Mouse (Mus musculus) thymus, adult 18-20 months (tissue): Measurements from ENCODE around the gene Sorcs3.

Experiments used
- DNase-seq, 2 experiments: peaks; one replicate each; pipeline ENCODE4 v3.0.0; 2022; ENCODE audit warnings: mixed read lengths in 2 of 2

Sorcs3 gene

GRCm38 (mm10) chr19:48205929-48206814 is at the start of gene Sorcs3:
Gene Sorcs3, plus strand, starts transcription at chr19:48206025.
- DNase-seq = no peak

GRCm38 (mm10) chr19:48165341-48165740 is 40.5 kb upstream of the Sorcs3 start:
- no peak for DNase-seq

GRCm38 (mm10) chr19:48167110-48167509 is 38.7 kb upstream of the Sorcs3 start:
- no peak for DNase-seq

- no peak for DNase-seq
These were observed 37.5 kb upstream of the Sorcs3 start for GRCm38 (mm10) chr19:48168284-48168683.

GRCm38 (mm10) chr19:48174717-48175116 is 31.1 kb upstream of the Sorcs3 start:
- no peak for DNase-seq

DNA sequence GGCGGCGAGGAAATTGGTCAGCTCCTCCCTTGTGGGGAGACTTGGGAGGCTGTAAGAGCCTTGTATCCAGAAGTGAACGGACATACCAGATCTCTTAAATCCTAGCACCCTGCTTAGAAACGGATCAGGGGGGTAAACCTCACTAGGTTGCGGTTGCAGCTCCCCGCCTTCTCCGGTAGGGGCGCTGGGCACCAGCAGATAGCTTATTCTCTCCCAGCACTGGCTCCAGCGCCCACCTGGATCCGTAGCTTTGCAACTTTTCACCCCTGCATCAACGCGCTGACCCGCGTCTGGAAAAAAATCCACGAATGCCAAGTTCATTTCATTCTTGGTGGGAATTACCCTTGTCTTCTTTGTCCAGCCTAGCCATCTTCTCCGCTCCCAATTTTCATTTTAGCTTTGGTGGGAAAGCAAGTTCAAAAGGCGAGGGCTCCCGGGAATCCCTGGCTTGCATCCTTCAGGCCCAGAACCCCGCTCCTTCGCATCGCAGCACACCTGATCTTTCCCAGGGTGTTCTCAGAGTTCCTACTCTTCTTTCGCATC is 1.8 kb upstream of the Sorcs3 start:
- no peak for DNase-seq

GRCm38 (mm10) chr19:48204476-48204875 is 1.3 kb upstream of the Sorcs3 start:
- DNase-seq = no peak

GRCm38 (mm10) chr19:48204892-48205761 is 698 bp upstream of the Sorcs3 start:
- DNase-seq = no peak

- DNase-seq = no peak
These were observed 1.3 kb downstream of the Sorcs3 start for GRCm38 (mm10) chr19:48206861-48207730.

DNA sequence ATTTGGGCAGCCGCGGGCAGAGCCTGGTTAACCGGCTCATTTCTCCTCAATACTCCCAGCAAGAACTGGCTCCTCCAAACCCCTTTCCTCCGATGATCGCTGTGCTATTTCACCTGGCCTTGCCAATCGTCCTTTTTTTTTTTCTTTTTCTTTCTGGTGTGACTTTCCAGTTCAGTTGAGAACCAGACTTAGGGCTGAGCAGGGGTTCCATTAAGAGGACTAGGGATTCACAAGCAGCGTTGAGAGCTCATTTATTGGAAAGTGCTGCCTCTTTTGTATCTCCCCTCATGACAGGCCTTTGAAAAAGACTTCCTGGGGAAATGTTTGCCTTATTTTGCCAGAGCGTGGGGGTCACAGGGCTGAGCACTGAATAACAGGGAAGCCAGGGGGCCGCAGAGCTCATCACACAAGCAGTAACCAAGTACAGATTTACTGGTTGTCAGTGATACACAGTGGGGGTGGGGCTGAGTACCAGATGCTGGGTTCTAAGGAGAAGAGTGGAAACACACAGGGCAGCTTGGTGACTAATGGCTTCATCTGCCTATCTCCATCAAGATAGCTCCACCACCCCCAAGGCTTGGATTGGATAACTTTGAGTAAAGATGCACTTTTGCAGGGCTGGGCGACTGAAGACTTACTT is 2.0 kb downstream of the Sorcs3 start:
- DNase-seq = no peak

GRCm38 (mm10) chr19:48215379-48215778 is 9.6 kb downstream of the Sorcs3 start:
- DNase-seq = no peak

DNA sequence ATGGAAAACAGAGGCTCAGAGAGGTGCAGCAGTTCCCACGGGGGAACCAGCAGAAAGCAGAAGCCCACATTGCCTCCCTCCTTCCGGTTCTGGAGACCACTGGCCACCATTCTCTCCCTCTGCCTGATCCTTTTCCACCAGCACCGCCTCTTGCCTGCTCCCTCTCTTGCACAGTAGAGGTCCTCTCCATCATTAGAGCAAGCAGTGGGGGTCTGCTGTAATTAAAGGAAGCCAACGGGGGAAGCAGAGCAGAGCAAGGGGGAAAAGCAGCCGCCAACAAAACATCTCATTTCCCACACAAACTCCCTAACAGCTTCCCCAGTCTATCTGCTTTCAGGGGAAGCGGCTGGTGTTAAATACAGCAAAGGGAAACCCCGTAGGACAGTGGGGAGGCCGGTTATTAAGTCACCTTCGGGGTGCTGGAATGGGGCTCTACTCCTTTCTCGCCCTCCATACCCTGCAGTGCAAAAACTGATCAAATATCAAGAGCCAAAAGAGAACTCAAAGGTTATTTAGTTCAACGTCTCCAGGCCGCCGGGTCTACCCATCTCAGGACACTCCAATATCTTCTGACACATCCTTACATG is 32.1 kb downstream of the Sorcs3 start:
- no peak for DNase-seq

DNA sequence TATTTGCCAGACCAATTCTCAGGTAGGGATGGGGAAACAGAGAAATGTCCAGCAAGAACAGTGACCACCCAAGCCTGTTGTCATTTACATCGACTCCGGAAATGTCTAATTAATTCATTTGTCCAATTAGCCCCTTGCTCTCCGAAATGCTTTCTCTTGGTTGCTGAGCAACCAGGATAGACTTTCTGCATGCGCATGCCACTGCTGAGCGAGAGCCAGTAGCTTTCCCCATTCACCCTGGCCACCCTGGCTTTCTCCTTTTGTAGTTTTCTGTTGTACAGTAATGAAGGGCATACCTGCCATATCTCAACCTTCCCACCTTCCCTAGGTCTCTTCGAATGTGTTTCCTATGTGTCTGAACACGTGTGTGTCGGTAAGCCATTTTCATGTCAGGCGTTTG is 32.6 kb downstream of the Sorcs3 start:
- DNase-seq = no peak

DNA sequence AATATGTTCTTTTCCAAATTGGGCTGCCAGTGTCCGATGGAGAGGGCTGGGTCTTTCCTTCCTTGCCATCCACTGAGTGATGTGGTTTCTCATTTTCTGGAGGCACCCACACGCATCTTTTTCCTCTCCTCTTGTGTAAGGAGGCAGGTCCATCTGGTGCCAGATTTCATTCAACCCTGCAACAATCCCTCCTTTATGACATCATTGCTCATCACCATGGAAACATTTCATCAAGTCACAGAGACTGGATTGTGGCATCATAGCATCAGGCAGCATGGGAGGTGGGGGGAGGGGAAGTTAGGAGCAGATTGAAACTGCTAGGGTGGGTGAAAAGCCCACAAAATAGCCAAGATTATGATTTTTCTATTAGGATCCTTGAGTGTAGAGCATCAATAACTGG is 35.1 kb downstream of the Sorcs3 start:
- DNase-seq = no peak

DNA sequence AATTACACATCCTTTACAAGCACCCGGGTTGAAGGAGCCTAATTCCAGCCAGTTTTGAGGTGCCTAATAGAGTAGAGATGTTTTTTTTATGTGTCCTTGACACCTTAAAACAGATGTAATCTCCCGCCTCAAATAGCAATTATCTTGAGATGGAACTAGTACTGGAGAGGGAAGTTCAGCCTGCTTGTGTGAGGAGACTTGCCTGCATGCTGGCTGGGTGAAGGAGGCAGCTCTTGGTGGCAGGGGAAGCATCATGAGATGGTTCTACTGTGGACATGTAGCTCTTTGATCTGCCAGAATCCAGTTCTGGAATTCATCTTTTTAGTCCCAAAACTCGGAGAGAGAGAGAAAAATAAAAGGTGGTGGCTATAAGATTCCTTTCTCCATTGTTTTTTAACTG is 38.2 kb downstream of the Sorcs3 start:
- DNase-seq = no peak

GRCm38 (mm10) chr19:48259223-48259622 is 53.4 kb downstream of the Sorcs3 start:
- DNase-seq = no peak

- no peak for DNase-seq
These were observed 54.8 kb downstream of the Sorcs3 start for GRCm38 (mm10) chr19:48260671-48261070.

DNA sequence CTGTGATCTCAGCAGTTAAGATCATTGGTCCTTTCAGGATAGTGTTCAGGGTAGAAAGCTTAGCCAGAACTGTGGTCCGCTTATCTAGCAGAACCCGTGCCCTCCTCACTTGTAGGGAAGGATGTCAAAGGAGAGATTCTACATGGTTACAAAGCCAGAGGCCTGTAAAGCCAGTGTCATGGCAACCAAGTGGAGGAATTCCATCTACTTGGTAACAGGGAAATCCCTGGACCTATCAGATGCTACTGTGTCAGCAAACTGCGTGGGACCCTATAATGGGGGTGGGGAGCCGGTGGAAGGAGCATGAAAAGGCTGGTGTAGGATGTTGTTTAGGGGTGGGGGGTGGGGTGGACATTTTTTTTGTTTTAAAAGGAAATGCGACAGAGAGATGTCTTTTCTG is 57.9 kb downstream of the Sorcs3 start:
- DNase-seq = no peak

GRCm38 (mm10) chr19:48280273-48280672 is 74.4 kb downstream of the Sorcs3 start:
- no peak for DNase-seq

DNA sequence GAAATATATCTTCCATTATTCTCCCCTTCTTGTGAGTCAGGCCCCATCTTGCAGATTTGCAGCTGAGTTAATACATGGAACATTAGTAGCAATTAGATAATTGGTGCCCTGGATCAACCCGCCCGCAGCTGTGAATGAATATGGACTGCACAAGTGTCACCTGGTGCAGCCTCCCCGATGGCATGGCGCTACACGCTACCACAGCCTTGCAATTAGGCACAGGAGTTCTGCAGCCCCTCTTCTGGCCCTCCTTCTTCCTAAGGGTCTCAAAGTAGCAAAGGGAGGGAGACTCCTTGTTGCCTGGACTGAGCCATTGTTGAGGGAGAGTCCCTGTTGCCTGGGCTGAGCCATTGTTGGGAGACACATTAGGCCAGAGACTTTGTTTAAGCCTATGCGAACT is 76.4 kb downstream of the Sorcs3 start:
- DNase-seq = no peak

GRCm38 (mm10) chr19:48283217-48283616 is 77.4 kb downstream of the Sorcs3 start:
- DNase-seq = no peak
